Mouse (Mus musculus) frontal cortex, adult 2 months (tissue): ENCODE measurements around the gene Olfr406. TPM values are rescaled to one million over a fixed set of nuclear protein-coding genes. Genes with fewer than 3 reads are reported as not detected.

ENCODE experiments used
- DNase-seq, 2 experiments: peaks; one replicate each; pipeline ENCODE4 v3.0.0; 2022; ENCODE audit warnings: low spot score in 1 of 2; ENCODE audit errors: extremely low spot score in 1 of 2
- polyA plus RNA-seq: library from polyadenylated mRNA; depleted of rRNA; stranded (reverse); fragments of >200 nt; gene quantifications from 2 replicates; pipeline ENCODE4 v1.2.3, GENCODE M21; 2012; rRNA removed

Olfr406 gene
- not detected in 2 replicates for polyA plus RNA-seq

GRCm38 (mm10) chr11:74259508-74259907 is at the start of gene Olfr406:
Olfr406 (plus strand) TSS chr11:74259808.
- DNase-seq: no peak

- no peak for DNase-seq
Observed at GRCm38 (mm10) chr11:74211279-74211678, 48.3 kb upstream of the Olfr406 start, which contains the start of gene Olfr43. Olfr43 (minus strand) TSS chr11:74211379.

DNA sequence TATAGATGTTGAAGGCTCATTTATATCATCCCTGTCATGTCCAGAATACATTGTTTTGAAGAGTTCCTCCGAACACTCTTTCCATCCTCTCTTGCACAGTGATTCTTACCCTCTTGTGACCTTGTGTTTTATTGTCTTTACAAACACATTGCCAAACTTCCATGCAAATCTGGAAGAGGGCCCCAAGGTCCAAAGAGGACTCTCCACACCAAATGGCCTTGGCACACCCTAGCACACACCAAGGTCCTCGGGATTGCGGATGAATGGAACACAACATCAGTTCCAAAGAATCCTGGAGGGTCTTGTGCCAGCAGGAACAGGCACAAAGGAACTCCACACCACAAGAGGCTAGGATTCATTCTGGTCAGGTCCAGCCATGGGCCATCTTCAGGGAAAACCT is 18.4 kb upstream of the Olfr406 start:
- no peak for DNase-seq

GRCm38 (mm10) chr11:74283436-74283835 is 23.8 kb downstream of the Olfr406 start, which contains the start of gene Olfr59:
Olfr59 (plus strand) TSS chr11:74283736.
- DNase-seq: no peak

- DNase-seq: no peak
Observed at GRCm38 (mm10) chr11:74287256-74287655, 27.6 kb downstream of the Olfr406 start.

Other genes starting within 250 kb of the Olfr406 start
- gene Olfr139, start 203.3 kb upstream of the Olfr406 start, polyA plus RNA-seq: not detected in 2 replicates
- not detected in 2 replicates for gene Olfr399, start 203.2 kb upstream of the Olfr406 start, polyA plus RNA-seq
- gene Zfp616, start 189.9 kb upstream of the Olfr406 start, polyA plus RNA-seq: not detected in 2 replicates
- not detected in 2 replicates for gene Olfr401, start 146.1 kb upstream of the Olfr406 start, polyA plus RNA-seq
- gene Olfr402, start 106.3 kb upstream of the Olfr406 start, polyA plus RNA-seq: not detected in 2 replicates
- gene Olfr403, start 73.6 kb upstream of the Olfr406 start, polyA plus RNA-seq: not detected in 2 replicates
- gene Olfr43, start 48.4 kb upstream of the Olfr406 start, polyA plus RNA-seq: not detected in 2 replicates
- gene Olfr59, start 23.9 kb downstream of the Olfr406 start, polyA plus RNA-seq: not detected in 2 replicates
- not detected in 2 replicates for gene Olfr410, start 78.2 kb downstream of the Olfr406 start, polyA plus RNA-seq
- gene Olfr411, start 92.8 kb downstream of the Olfr406 start, polyA plus RNA-seq: not detected in 2 replicates
- not detected in 2 replicates for gene Olfr412, start 102.3 kb downstream of the Olfr406 start, polyA plus RNA-seq